8 mouse cellular contexts compared by ENCODE assay signal in the genomic region with DNA sequence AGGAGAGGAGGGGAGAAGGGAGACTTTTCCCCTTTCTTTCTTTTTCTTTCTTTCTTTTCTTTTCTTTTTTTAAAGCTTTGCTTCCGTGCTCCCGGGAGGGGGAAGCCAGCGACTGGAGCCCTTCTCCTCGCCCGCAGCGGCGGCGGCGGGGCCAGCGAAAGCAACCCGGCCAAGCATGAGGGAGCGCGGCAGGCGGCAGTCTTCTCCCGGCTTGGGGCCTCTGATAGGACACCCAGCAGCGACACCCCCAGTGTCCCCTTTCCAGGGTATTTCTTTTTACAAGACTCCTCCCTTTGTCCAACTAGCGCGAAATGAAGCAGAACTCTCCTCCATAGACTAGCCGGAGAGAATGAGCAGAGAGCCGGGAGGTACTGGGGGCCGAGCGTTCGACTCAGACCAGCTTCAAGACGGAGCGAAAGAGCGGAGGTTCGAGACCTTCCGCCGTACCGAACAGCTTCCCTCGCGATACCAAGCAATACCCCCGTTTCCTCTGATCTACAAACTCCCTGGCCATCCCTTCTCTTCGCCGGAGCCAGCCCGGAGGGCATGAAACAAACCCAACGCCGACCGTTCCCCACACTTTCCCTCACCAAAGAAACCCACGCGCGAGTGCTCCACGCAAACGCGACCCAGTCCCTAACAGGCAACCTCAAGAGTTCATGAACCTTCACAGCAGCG. TPM values are rescaled to one million over a fixed set of nuclear protein-coding genes. Genes with fewer than 3 reads are reported as not detected.
A peak's percentile ranks its signal among the peaks of the same experiment; 100 is the strongest.
DNase-seq lines count a peak whose midpoint lies in the region; ATAC-seq and TF ChIP-seq lines count a peak whose summit lies in the region.

No protein-coding gene starts in this region.

- peak overlapping the region; percentile 97 for H3K4me2 ChIP-seq in heart, embryonic 14.5 days (ENCODE audit: low read length)
- H3K4me2 ChIP-seq in myocyte (ENCODE audit: low read depth), result peak overlapping the region; percentile 16

- peaks cover 12% of the 10 kb centered on the region for H3K27me3 ChIP-seq in testis, adult 2 months (ENCODE audit: control insufficient read depth, insufficient read depth, low read length)
- peaks cover 82% of the 10 kb centered on the region for H3K27me3 ChIP-seq in heart, embryonic 14.5 days (ENCODE audit: control insufficient read depth, insufficient read depth, low read length)
- H3K27me3 ChIP-seq in limb, embryonic 10.5 days (ENCODE audit: low read depth, poor library complexity, severe bottlenecking), result peaks cover 97% of the 10 kb centered on the region
- no peaks in the 10 kb centered on the region for H3K27me3 ChIP-seq in myocyte (ENCODE audit: control insufficient read depth, insufficient read depth, insufficient read length)

- no peak for ATAC-seq in heart, embryonic 14.5 days (ENCODE audit: insufficient number of reproducible peaks, insufficient read depth, low FRiP score, low read depth)
- ATAC-seq in megakaryocyte-erythroid progenitor cell, adult 5-6 weeks (replicated peaks; ENCODE audit: low FRiP score, low TSS enrichment, poor library complexity, severe bottlenecking), result no peak

- H3K27ac ChIP-seq in testis, adult 2 months (ENCODE audit: control insufficient read depth, insufficient read depth, low read depth, low read length), result no peak overlapping the region
- H3K27ac ChIP-seq in heart, embryonic 14.5 days (replicated peaks in 1 of 2; ENCODE audit: control insufficient read depth in 1 of 2, insufficient read depth in 1 of 2, low read depth in 2 of 2, low read length in 2 of 2), result no peak overlapping the region
- H3K27ac ChIP-seq in limb, embryonic 10.5 days, result peak overlapping the region; percentile 89

- WGBS in heart, embryonic 14.5 days, result under 1% methylated on average over 46 of the region's 46 CpGs
- WGBS in limb, embryonic 10.5 days, result under 1% methylated on average over 46 of the region's 46 CpGs

- peaks cover 21% of the 10 kb centered on the region for H3K4me1 ChIP-seq in testis, adult 2 months (ENCODE audit: control insufficient read depth, insufficient read depth, low read length)
- peaks cover 9 to 17% of the 10 kb centered on the region in 2 experiments for H3K4me1 ChIP-seq in heart, embryonic 14.5 days (ENCODE audit: control insufficient read depth in 2 of 2, insufficient read depth in 2 of 2, low read length in 2 of 2)
- peaks cover 79% of the 10 kb centered on the region for H3K4me1 ChIP-seq in limb, embryonic 10.5 days

- peak overlapping the region; percentile 69 for H3K9ac ChIP-seq in heart, embryonic 14.5 days (ENCODE audit: low read length)

- H3K36me3 ChIP-seq in testis, adult 2 months (ENCODE audit: control insufficient read depth, insufficient read depth, low read length), result no peaks in the 10 kb centered on the region
- no peaks in the 10 kb centered on the region for H3K36me3 ChIP-seq in heart, embryonic 14.5 days (ENCODE audit: control insufficient read depth, insufficient read depth, low read length)
- peaks cover 6% of the 10 kb centered on the region; the same call in 1 of the 2 replicates for H3K36me3 ChIP-seq in limb, embryonic 10.5 days
- H3K36me3 ChIP-seq in myocyte (ENCODE audit: control insufficient read depth, insufficient read depth), result peaks cover 7% of the 10 kb centered on the region

- DNase-seq in testis, postnatal 10 days (ENCODE audit: low spot score), result no peak
- peak; percentile 62 for DNase-seq in embryo, embryonic 10.5 days (ENCODE audit: low spot score)
- DNase-seq in limb, embryonic 10.5 days (ENCODE audit: low spot score), result peak; percentile 78
- DNase-seq in left cerebral cortex, postnatal 4 days, result no peak

- no peak for TF ChIP-seq CTCF in testis, adult 2 months (IDR thresholded peaks at IDR 0.05; ENCODE audit: control insufficient read depth, insufficient read depth, insufficient replicate concordance, low read depth, low read length)

- peak overlapping the region; percentile 60 for H3K4me3 ChIP-seq in testis, adult 2 months (ENCODE audit: control insufficient read depth, low read depth, low read length)
- peak overlapping the region; percentile 48 to 67 for H3K4me3 ChIP-seq in heart, embryonic 14.5 days (ENCODE audit: control insufficient read depth in 1 of 2, insufficient read depth in 1 of 2, low read depth in 1 of 2, low read length in 2 of 2)
- H3K4me3 ChIP-seq in limb, embryonic 10.5 days, result peak overlapping the region; percentile 67
- peak overlapping the region; percentile 100 for H3K4me3 ChIP-seq in myocyte

- no peak for TF ChIP-seq POLR2A in testis, adult 2 months (IDR thresholded peaks at IDR 0.05; ENCODE audit: control insufficient read depth, low read depth, low read length)
- TF ChIP-seq POLR2A in myocyte (IDR thresholded peaks at IDR 0.05; ENCODE audit: insufficient read length, low read depth), result peak; percentile 2

- no peaks in the 10 kb centered on the region for H3K9me3 ChIP-seq in heart, embryonic 14.5 days (ENCODE audit: control insufficient read depth, low read length)
- no peaks in the 10 kb centered on the region for H3K9me3 ChIP-seq in limb, embryonic 10.5 days (replicated peaks)

- intact Hi-C loops in left cerebral cortex, postnatal 4 days (cut with DNase I), result no loop called here

- peak overlapping the region; percentile 96 for H3ac ChIP-seq in myocyte (ENCODE audit: control insufficient read depth, insufficient read length)

- peaks cover 63% of the 10 kb centered on the region for H3K79me2 ChIP-seq in myocyte (ENCODE audit: control insufficient read depth, insufficient read depth)

TF ChIP-seq in myocyte, 11 proteins besides CTCF, POLR2A, EP300 and RAD21:
- no peak for TF ChIP-seq TCF12 (IDR thresholded peaks at IDR 0.05; ENCODE audit: insufficient read depth, poor library complexity, severe bottlenecking)
- TF ChIP-seq MAX (IDR thresholded peaks at IDR 0.05; ENCODE audit: low read depth), result no peak
- TF ChIP-seq REST (IDR thresholded peaks at IDR 0.05; ENCODE audit: insufficient read depth, insufficient read length), result no peak
- no peak for TF ChIP-seq MYOD1 (IDR thresholded peaks at IDR 0.05; ENCODE audit: control insufficient read depth in 1 of 3, insufficient read length in 2 of 3, low read depth in 2 of 3)
TF ChIP-seq in myocyte: peak in this region for 0.

RNA-seq across cellular contexts. Expression of gene Six1, which starts 8.5 kb away (rescaled TPM):
- polyA plus RNA-seq in testis, adult 2 months (2012; rRNA removed), result 0.51 and 0.58 TPM in 2 replicates
- polyA plus RNA-seq in heart, embryonic 14.5 days (2014; fragmentation: Nextera tagmentation; extraction: Ambion mirVana), result 0.09 and 0.27 TPM in 2 replicates
- 18.0 and 32.6 TPM in 2 replicates for polyA plus RNA-seq in limb, embryonic 10.5 days (2016; fragmentation: Nextera tagmentation; extraction: Ambion mirVana)
- 71.7 TPM for polyA plus RNA-seq in myocyte (2012; fragmentation: generic; extraction: Trizol)
- not detected in 2 replicates for total RNA-seq in megakaryocyte-erythroid progenitor cell, adult 5-6 weeks (2014; fragmentation: Nextera tagmentation)
- not detected in 2 replicates for total RNA-seq in megakaryocyte-erythroid progenitor cell, adult 5-6 weeks (2017)
- under 1 TPM; 0.66 to 0.87 TPM for total RNA-seq in left cerebral cortex, postnatal 4 days (2021)

Comparison
In these comparisons a context has a peak if more than half of its experiments do, and no peak if none do; other contexts are left out.
1. DNase-seq: peak in embryo, embryonic 10.5 days (single experiment) and limb, embryonic 10.5 days (single experiment); none in testis, postnatal 10 days (single experiment) and left cerebral cortex, postnatal 4 days (single experiment).
2. RNA of gene Six1, which starts 8.5 kb away (polyA plus RNA-seq): 71.7 TPM in myocyte (single experiment) and 18.0 to 32.6 TPM in limb, embryonic 10.5 days; 0.51 to 0.58 TPM in testis, adult 2 months and 0.09 to 0.27 TPM in heart, embryonic 14.5 days; every median in the first group is over 10 times any median in the second.
3. Peak in every context shown above with its lines, with median percentiles within 50 percentile points of each other: H3K4me3 ChIP-seq.